Mouse (Mus musculus) heart, postnatal 0 days (tissue): ENCODE results near the gene Prr29. TPM values are rescaled to one million over a fixed set of nuclear protein-coding genes. Genes with fewer than 3 reads are reported as not detected.

Source experiments
- ATAC-seq: fragments of 200-750 bp; cut with Nextera tagmentation; 2 replicates; pipeline ENCODE4 v1.8.0; 2017; ENCODE audit warnings: low read depth, moderate number of reproducible peaks, moderate library complexity; ENCODE audit not compliant: insufficient read depth
- DNase-seq: peaks from one replicate; pipeline ENCODE4 v3.0.0-alpha.2; 2016; ENCODE audit warnings: low spot score
- H3K27ac ChIP-seq: fragments of 300-500 bp; sonication (generic); 2 replicates; pipeline ENCODE4 v1.5.1; 2014; ENCODE audit warnings: low read depth, mild to moderate bottlenecking
- H3K27me3 ChIP-seq: fragments of 300-500 bp; sonication (generic); 2 replicates; pipeline ENCODE4 v1.6.1; 2014; ENCODE audit warnings: low read length, mixed read lengths; ENCODE audit not compliant: control insufficient read depth, insufficient read depth
- H3K36me3 ChIP-seq: fragments of 300-500 bp; sonication (generic); replicated peaks from 2 replicates; pipeline ENCODE4 v1.6.1; 2014; ENCODE audit warnings: low read length, mixed read lengths; ENCODE audit not compliant: control insufficient read depth, insufficient read depth
- H3K4me1 ChIP-seq: fragments of 300-500 bp; sonication (generic); 2 replicates; pipeline ENCODE4 v1.6.1; 2014; ENCODE audit warnings: antibody characterized with exemption; ENCODE audit not compliant: control insufficient read depth, insufficient read depth
- H3K4me2 ChIP-seq: fragments of 300-500 bp; sonication (generic); 2 replicates; pipeline ENCODE4 v1.6.1; 2014; ENCODE audit warnings: low read depth, mild to moderate bottlenecking, low read length, moderate library complexity
- H3K4me3 ChIP-seq: fragments of 300-500 bp; sonication (generic); 2 replicates; pipeline ENCODE4 v1.5.1; 2014; ENCODE audit warnings: low read depth, low read length
- H3K9ac ChIP-seq: fragments of 300-500 bp; sonication (generic); replicated peaks from 2 replicates; pipeline ENCODE4 v1.6.1; 2014; ENCODE audit warnings: low read depth, low read length, mixed read lengths
- H3K9me3 ChIP-seq: fragments of 300-500 bp; sonication (generic); replicated peaks from 2 replicates; pipeline ENCODE4 v1.6.1; 2016; ENCODE audit warnings: low read length; ENCODE audit not compliant: control insufficient read depth
- CTCF ChIP-seq: IDR thresholded peaks from 2 replicates; pipeline ENCODE4 v1.5.1; 2016; ENCODE audit warnings: antibody characterized with exemption, control low read depth, low read depth
- EP300 ChIP-seq: IDR thresholded peaks from 2 replicates; pipeline ENCODE4 v1.6.1; 2016; ENCODE audit warnings: antibody characterized with exemption, low read depth
- WGBS: fragments of 180-500 bp; shearing (Covaris S2); extraction: QIAGEN DNeasy Blood & Tissue Kit; methylation state at CpG from one replicate; pipeline ENCODE4 v1.1.7; 2014; 5-methylcytosine and 5-hydroxymethylcytosine counted together
- polyA plus RNA-seq: library from polyadenylated mRNA; unstranded; fragments of >200 nt; fragmentation: Nextera tagmentation; extraction: Ambion mirVana; gene quantifications from 2 replicates; pipeline ENCODE4 v1.2.1, GENCODE M21; 2015
- total RNA-seq: library from RNA; depleted of rRNA; stranded (reverse); fragments of >200 nt; gene quantifications from 2 replicates; pipeline ENCODE4 v1.2.3, GENCODE M21; 2014; ENCODE audit warnings: low replicate concordance

Prr29 gene
- total and polyA plus RNA-seq, 2 experiments from 2014 or later: 0.55 TPM; not detected in 1

DNA sequence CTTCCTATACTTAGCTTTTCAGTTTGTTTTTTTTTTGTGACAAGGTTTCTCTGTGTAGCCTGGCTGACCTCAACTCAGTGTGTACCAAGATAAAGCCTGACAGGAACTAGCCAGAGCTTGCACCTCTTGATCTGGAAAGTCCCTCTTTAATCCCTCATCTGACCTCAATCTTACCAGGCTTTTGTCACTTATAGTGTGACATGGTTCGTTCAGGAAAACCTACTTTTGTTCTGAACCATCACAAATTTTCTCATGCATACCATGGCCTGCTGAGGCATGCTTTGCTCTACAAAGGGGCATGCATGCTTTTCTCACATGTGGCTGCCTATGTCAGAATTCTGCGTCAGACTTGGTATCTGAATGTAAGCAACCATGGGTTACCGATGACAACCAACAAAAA is 51.1 kb downstream of the Prr29 start:
- TF ChIP-seq CTCF (no peak), EP300 (no peak)
- no peak overlapping the region for H3K9ac ChIP-seq
- no peak overlapping the region for H3K4me3 ChIP-seq
- 52% methylated on average over 3 of the region's 3 CpGs for WGBS
- no peaks in the 10 kb centered on the region for H3K4me1 ChIP-seq
- no peak overlapping the region for H3K27ac ChIP-seq
- H3K36me3 ChIP-seq: peaks cover 25% of the 10 kb centered on the region
- ATAC-seq: no peak
- DNase-seq: no peak
- H3K4me2 ChIP-seq: no peak overlapping the region
- no peaks in the 10 kb centered on the region for H3K9me3 ChIP-seq
- H3K27me3 ChIP-seq: no peaks in the 10 kb centered on the region

DNA sequence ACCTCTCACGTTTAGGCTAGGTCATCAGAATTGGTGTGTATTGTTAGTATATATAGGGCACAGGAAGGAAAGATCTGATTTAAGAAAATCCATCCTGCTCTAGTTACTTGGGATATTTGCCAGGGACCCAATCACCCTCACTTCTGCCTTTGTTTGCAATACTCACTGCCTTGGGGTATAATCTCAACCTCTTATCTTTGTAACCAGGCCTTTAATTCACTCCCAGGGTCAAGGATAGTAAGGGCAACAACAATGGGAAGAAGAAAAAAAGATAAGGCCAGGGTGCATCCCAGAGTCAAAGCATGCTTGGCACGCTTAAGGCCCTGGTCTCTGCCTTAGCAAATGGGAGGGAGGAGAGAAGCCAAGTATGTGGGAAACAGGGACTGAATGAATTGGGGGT is 52.6 kb downstream of the Prr29 start:
- no peak overlapping the region for H3K4me3 ChIP-seq
- H3K4me2 ChIP-seq: no peak overlapping the region
- no peaks in the 10 kb centered on the region for H3K9me3 ChIP-seq
- peaks cover 14% of the 10 kb centered on the region for H3K36me3 ChIP-seq
- DNase-seq: no peak
- no peak for ATAC-seq
- TF ChIP-seq EP300: no peak
- no peak for TF ChIP-seq CTCF
- no peaks in the 10 kb centered on the region for H3K4me1 ChIP-seq
- no peak overlapping the region for H3K27ac ChIP-seq
- WGBS: 90% methylated on average over 2 of the region's 2 CpGs
- H3K27me3 ChIP-seq: no peaks in the 10 kb centered on the region
- H3K9ac ChIP-seq: no peak overlapping the region

GRCm38 (mm10) chr11:106418622-106419196 is 53.4 kb downstream of the Prr29 start:
- Histone ChIP-seq H3K9ac (no peak overlapping the region), H3K4me3 (no peak overlapping the region), H3K27ac (no peak overlapping the region), H3K4me2 (no peak overlapping the region), H3K9me3 (no peaks in the 10 kb centered on the region), H3K36me3 (peaks cover 10% of the 10 kb centered on the region), H3K27me3 (no peaks in the 10 kb centered on the region), H3K4me1 (no peaks in the 10 kb centered on the region)
- ATAC-seq: peak; percentile 67
- WGBS: 44% methylated on average over 4 of the region's 4 CpGs
- peak; percentile 82 for DNase-seq
- TF ChIP-seq EP300: no peak
- peak; percentile 97 for TF ChIP-seq CTCF

GRCm38 (mm10) chr11:106419262-106420102 is 54.2 kb downstream of the Prr29 start:
- H3K9me3 ChIP-seq: no peaks in the 10 kb centered on the region
- peaks cover 3% of the 10 kb centered on the region for H3K36me3 ChIP-seq
- TF ChIP-seq CTCF (no peak), EP300 (no peak)
- no peaks in the 10 kb centered on the region for H3K4me1 ChIP-seq
- ATAC-seq (no peak), DNase-seq (no peak)
- 66% methylated on average over 9 of the region's 9 CpGs for WGBS
- H3K4me3 ChIP-seq: no peak overlapping the region
- 0 out of 2 replicates have a peak overlapping the region, but pooled peaks have one; percentile 18 for H3K27ac ChIP-seq
- no peak overlapping the region for H3K9ac ChIP-seq
- no peak overlapping the region for H3K4me2 ChIP-seq
- H3K27me3 ChIP-seq: no peaks in the 10 kb centered on the region

DNA sequence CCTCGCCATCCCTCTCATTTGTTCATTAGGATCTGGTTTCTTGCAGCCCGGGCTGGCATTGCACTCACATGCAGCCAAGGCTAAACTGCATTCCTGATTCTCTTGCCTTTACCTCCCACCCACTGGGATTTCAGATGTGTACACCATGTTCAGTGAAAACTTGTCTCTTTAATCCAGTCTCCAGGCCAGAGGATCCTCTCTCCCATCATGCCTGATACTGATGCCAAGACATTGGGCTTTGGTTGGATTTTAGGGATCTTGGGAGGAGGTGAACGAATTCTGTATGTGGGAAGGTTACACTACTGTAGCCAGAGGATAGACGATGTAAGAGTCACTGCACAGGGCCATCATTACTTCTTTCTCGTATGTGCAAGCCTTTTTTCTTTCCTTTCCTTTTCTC is 59.9 kb downstream of the Prr29 start:
- TF ChIP-seq CTCF (no peak), EP300 (no peak)
- Histone ChIP-seq H3K9ac (no peak overlapping the region), H3K27me3 (no peaks in the 10 kb centered on the region), H3K4me2 (no peak overlapping the region), H3K9me3 (no peaks in the 10 kb centered on the region), H3K27ac (no peak overlapping the region), H3K4me1 (no peaks in the 10 kb centered on the region), H3K36me3 (0 out of 2 replicates have a peak, but pooled peaks cover 9% of the 10 kb centered on the region), H3K4me3 (no peak overlapping the region)
- DNase-seq (no peak), ATAC-seq (no peak)
- WGBS: 91% methylated on average over 5 of the region's 5 CpGs
